ENCODE assay signal across 9 mouse cellular contexts in genomic region chr12:31074355-31074786, GRCm38 (mm10). TPM values are rescaled to one million over a fixed set of nuclear protein-coding genes. Genes with fewer than 3 reads are reported as not detected.
A peak's percentile ranks its signal among the peaks of the same experiment; 100 is the strongest.
DNase-seq lines count a peak whose midpoint lies in the region; ATAC-seq and TF ChIP-seq lines count a peak whose summit lies in the region.
"Not testable (repeated sequence)": the region's sequence is repeated elsewhere in the genome, so short reads cannot be mapped to it uniquely, and the experiment has no call there.
"Had no signal": no experiment of that assay in that cellular context is flagged by ENCODE, and none has a peak within 500 bp of the region (broad histone marks: within the 10 kb centered on the region; RNA-seq: fewer than 3 reads in every experiment).

No protein-coding gene starts in this region.

- peak; percentile 44; the same call in 1 of the 2 replicates for ATAC-seq in embryonic facial prominence, embryonic 11.5 days (replicated peaks; ENCODE audit: insufficient number of reproducible peaks, low FRiP score, low TSS enrichment, low read depth)
- 0 out of 2 replicates have a peak, but pooled peaks have one; percentile 38 for ATAC-seq in forebrain, embryonic 15.5 days (replicated peaks)
- peak; percentile 33; the same call in 1 of the 2 replicates for ATAC-seq in heart, postnatal 0 days (ENCODE audit: insufficient read depth, low read depth)
- peak; percentile 79 for ATAC-seq in liver, embryonic 11.5 days (replicated peaks; ENCODE audit: low FRiP score)
- peak; percentile 71 for ATAC-seq in megakaryocyte progenitor cell, adult 5-6 weeks (replicated peaks; ENCODE audit: poor library complexity)
- ATAC-seq in neural tube, embryonic 14.5 days (ENCODE audit: low read depth), result peak; percentile 52

- TF ChIP-seq POLR2A in kidney, adult 2 months (IDR thresholded peaks at IDR 0.05; ENCODE audit: low read depth, low read length), result not testable (repeated sequence)

- H3K27me3 ChIP-seq in embryonic facial prominence, embryonic 11.5 days (ENCODE audit: control insufficient read depth, insufficient read depth, low read length), result peaks cover 28% of the 10 kb centered on the region
- peaks cover 43% of the 10 kb centered on the region for H3K27me3 ChIP-seq in forebrain, embryonic 15.5 days
- peaks cover 37% of the 10 kb centered on the region for H3K27me3 ChIP-seq in heart, postnatal 0 days (ENCODE audit: control insufficient read depth, insufficient read depth, low read length)
- not testable (repeated sequence) for H3K27me3 ChIP-seq in kidney, adult 2 months (replicated peaks; ENCODE audit: control insufficient read depth, insufficient read depth, low read length); liver, embryonic 11.5 days (replicated peaks; ENCODE audit: control insufficient read depth, insufficient read depth, low read length)
- H3K27me3 ChIP-seq in neural tube, embryonic 14.5 days (ENCODE audit: control insufficient read depth, insufficient read depth, low read length), result peaks cover 30% of the 10 kb centered on the region

- not testable (repeated sequence) for H3K36me3 ChIP-seq in embryonic facial prominence, embryonic 11.5 days (replicated peaks; ENCODE audit: control insufficient read depth, insufficient read depth, low read depth, low read length); forebrain, embryonic 15.5 days; heart, postnatal 0 days (replicated peaks; ENCODE audit: control insufficient read depth, insufficient read depth, low read length); kidney, adult 2 months (ENCODE audit: control insufficient read depth, insufficient read depth, low read length); liver, embryonic 11.5 days (ENCODE audit: control insufficient read depth, insufficient read depth, low read length); neural tube, embryonic 14.5 days (ENCODE audit: control insufficient read depth, insufficient read depth, low read length)

- H3K27ac ChIP-seq in embryonic facial prominence, embryonic 11.5 days (replicated peaks; ENCODE audit: low read depth, low read length); forebrain, embryonic 15.5 days (replicated peaks); heart, postnatal 0 days (ENCODE audit: low read depth); neural tube, embryonic 14.5 days (ENCODE audit: low read depth, low read length): not testable (repeated sequence)
- peak overlapping the region; percentile 82; the same call in 1 of the 2 replicates for H3K27ac ChIP-seq in kidney, adult 2 months (ENCODE audit: insufficient read depth, low read depth, low read length)
- peak overlapping the region; percentile 81 for H3K27ac ChIP-seq in liver, embryonic 11.5 days (ENCODE audit: low read depth, low read length)

- not testable (repeated sequence) for TF ChIP-seq EP300 in heart, postnatal 0 days (IDR thresholded peaks at IDR 0.05; ENCODE audit: low read depth)

- H3K4me1 ChIP-seq in embryonic facial prominence, embryonic 11.5 days (ENCODE audit: control insufficient read depth, insufficient read depth, low read length); kidney, adult 2 months (ENCODE audit: control insufficient read depth, insufficient read depth, low read length); liver, embryonic 11.5 days (replicated peaks; ENCODE audit: control insufficient read depth, insufficient read depth, low read length); neural tube, embryonic 14.5 days (ENCODE audit: control insufficient read depth, insufficient read depth, low read length): not testable (repeated sequence)
- H3K4me1 ChIP-seq in forebrain, embryonic 15.5 days, result peaks cover 18% of the 10 kb centered on the region
- peaks cover 18% of the 10 kb centered on the region for H3K4me1 ChIP-seq in heart, postnatal 0 days (ENCODE audit: control insufficient read depth, insufficient read depth)

- TF ChIP-seq CTCF in heart, postnatal 0 days (IDR thresholded peaks at IDR 0.05; ENCODE audit: low read depth); kidney, adult 2 months (conservative IDR thresholded peaks at IDR 0.05; ENCODE audit: insufficient read depth, insufficient read length, low read depth, low read length): not testable (repeated sequence)

- not testable (repeated sequence) for H3K9me3 ChIP-seq in embryonic facial prominence, embryonic 11.5 days (replicated peaks; ENCODE audit: control insufficient read depth, low read length); forebrain, embryonic 15.5 days; heart, postnatal 0 days (replicated peaks; ENCODE audit: control insufficient read depth, low read length); liver, embryonic 11.5 days (ENCODE audit: control insufficient read depth, low read length); neural tube, embryonic 14.5 days (ENCODE audit: control insufficient read depth, low read length)

- peak overlapping the region; percentile 47 for H3K4me3 ChIP-seq in embryonic facial prominence, embryonic 11.5 days (ENCODE audit: low read depth, low read length)
- peak overlapping the region; percentile 38 for H3K4me3 ChIP-seq in forebrain, embryonic 15.5 days
- H3K4me3 ChIP-seq in heart, postnatal 0 days (ENCODE audit: low read depth, low read length), result peak overlapping the region; percentile 57
- H3K4me3 ChIP-seq in kidney, adult 2 months (ENCODE audit: insufficient read depth, low read depth, low read length), result peak overlapping the region; percentile 69
- H3K4me3 ChIP-seq in liver, embryonic 11.5 days (ENCODE audit: low read depth, low read length), result peak overlapping the region; percentile 61
- peak overlapping the region; percentile 41 for H3K4me3 ChIP-seq in neural tube, embryonic 14.5 days (ENCODE audit: low read depth, low read length)

- not testable (repeated sequence) for DNase-seq in embryonic facial prominence, embryonic 11.5 days (ENCODE audit: low spot score); heart, postnatal 0 days (ENCODE audit: low spot score); kidney, adult 2 months; liver, embryonic 11.5 days (ENCODE audit: low spot score)

- WGBS in embryonic facial prominence, embryonic 11.5 days, result 0% methylated on average over 10 of the region's 18 CpGs
- WGBS in forebrain, embryonic 15.5 days, result 0% methylated on average over 14 of the region's 18 CpGs
- 2% methylated on average over 12 of the region's 18 CpGs for WGBS in heart, postnatal 0 days
- WGBS in kidney, adult 2 months, result 1% methylated on average over 18 of the region's 18 CpGs
- 1% methylated on average over 13 of the region's 18 CpGs for WGBS in liver, embryonic 11.5 days
- WGBS in neural tube, embryonic 14.5 days, result under 1% methylated on average over 14 of the region's 18 CpGs

- H3K4me2 ChIP-seq in embryonic facial prominence, embryonic 11.5 days (ENCODE audit: low read depth, low read length), result peak overlapping the region; percentile 91
- peak overlapping the region; percentile 74 for H3K4me2 ChIP-seq in forebrain, embryonic 15.5 days (replicated peaks)
- H3K4me2 ChIP-seq in heart, postnatal 0 days (ENCODE audit: low read depth, low read length), result peak overlapping the region; percentile 96
- H3K4me2 ChIP-seq in liver, embryonic 11.5 days, result peak overlapping the region; percentile 99
- H3K4me2 ChIP-seq in neural tube, embryonic 14.5 days (ENCODE audit: low read depth, low read length), result peak overlapping the region; percentile 94

- not testable (repeated sequence) for H3K9ac ChIP-seq in embryonic facial prominence, embryonic 11.5 days (replicated peaks; ENCODE audit: low read length)
- peak overlapping the region; percentile 38; the same call in 1 of the 2 replicates for H3K9ac ChIP-seq in forebrain, embryonic 15.5 days (replicated peaks)
- H3K9ac ChIP-seq in heart, postnatal 0 days (replicated peaks; ENCODE audit: low read depth, low read length), result peak overlapping the region; percentile 33; the same call in 1 of the 2 replicates
- peak overlapping the region; percentile 61 for H3K9ac ChIP-seq in liver, embryonic 11.5 days (ENCODE audit: low read depth, low read length)
- H3K9ac ChIP-seq in neural tube, embryonic 14.5 days (replicated peaks; ENCODE audit: low read depth, low read length), result peak overlapping the region; percentile 16; the same call in 1 of the 2 replicates

RNA-seq across cellular contexts. Expression of gene Fam110c, which starts 0.7 kb away (rescaled TPM):
- polyA plus RNA-seq in embryonic facial prominence, embryonic 11.5 days (2014; fragmentation: Nextera tagmentation; extraction: Ambion mirVana), result 0.17 and 0.38 TPM in 2 replicates
- polyA plus RNA-seq in forebrain, embryonic 15.5 days (2015; fragmentation: Nextera tagmentation; extraction: Ambion mirVana), result 0.05 TPM in 1 of 2 replicates, not detected in the other
- total RNA-seq in heart, postnatal 0 days (2014; rRNA removed; ENCODE audit: low replicate concordance), result 0.27 and 0.84 TPM in 2 replicates
- polyA plus RNA-seq in heart, postnatal 0 days (2015; fragmentation: Nextera tagmentation; extraction: Ambion mirVana), result 0.57 and 1.6 TPM in 2 replicates
- 2.7 and 3.4 TPM in 2 replicates for polyA plus RNA-seq in kidney, adult 2 months (2012; rRNA removed)
- polyA plus RNA-seq in liver, embryonic 11.5 days (2014; fragmentation: Nextera tagmentation; extraction: Ambion mirVana), result 2.4 and 2.5 TPM in 2 replicates
- total RNA-seq in megakaryocyte progenitor cell, adult 5-6 weeks (2015), result 0.05 and 0.64 TPM in 2 replicates
- 0.07 and 0.08 TPM in 2 replicates for total RNA-seq in megakaryocyte progenitor cell, adult 5-6 weeks (2017)
- polyA plus RNA-seq in neural tube, embryonic 14.5 days (2014; fragmentation: Nextera tagmentation; extraction: Ambion mirVana), result not detected in 2 replicates
- total RNA-seq: left cerebral cortex, adult 18-20 months had no signal
- polyA plus RNA-seq: G1E had no signal
